Mouse (Mus musculus): ENCODE results near the gene Taf1b. TPM values are rescaled to one million over a fixed set of nuclear protein-coding genes. Genes with fewer than 3 reads are reported as not detected.
"Not testable (repeated sequence)": the region's sequence is repeated elsewhere in the genome, so short reads cannot be mapped to it uniquely, and the experiment has no call there.

Gene Taf1b
- polyA plus RNA-seq (2015; fragmentation: Nextera tagmentation; extraction: Ambion mirVana): 33.8 and 37.9 TPM in 2 replicates

DNA sequence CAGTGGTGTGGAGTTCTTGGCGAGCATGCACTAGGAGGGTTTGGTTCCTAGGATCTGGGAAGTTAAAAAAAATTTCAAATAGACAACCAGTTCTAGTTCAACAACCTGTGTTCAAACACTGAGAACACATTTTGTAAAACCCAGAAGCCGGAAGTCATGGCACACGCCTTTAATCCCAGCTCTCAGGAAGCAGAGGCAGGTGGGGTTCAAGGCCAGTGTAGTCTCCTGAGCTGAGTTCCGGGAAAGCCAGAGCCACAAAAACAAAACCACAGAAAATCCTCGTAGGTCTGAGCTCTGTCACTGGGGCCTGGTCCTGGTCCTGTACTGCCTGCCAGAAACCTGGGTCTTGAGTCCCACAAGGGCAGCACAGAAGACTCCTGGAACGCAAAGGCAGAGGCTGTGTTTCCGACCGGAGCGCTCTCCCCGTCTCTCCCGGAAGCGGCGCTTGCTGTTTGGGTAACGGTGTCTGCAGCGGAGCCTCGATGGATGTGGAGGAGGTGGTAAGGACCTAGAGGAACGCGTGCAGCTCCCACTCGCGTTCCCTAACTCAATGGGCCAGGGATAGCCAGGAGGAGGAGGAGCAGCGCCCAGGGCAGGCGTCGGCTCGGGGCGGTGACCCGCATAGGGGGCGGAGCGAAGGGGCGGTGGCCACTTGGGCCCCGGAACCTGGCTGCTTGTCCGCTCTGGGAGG is at the start of gene Taf1b:
Gene Taf1b (plus strand): TSS at position 210 of the 691 bp plus-strand sequence.
- no peaks in the 10 kb centered on the region for H3K27me3 ChIP-seq
- no peaks in the 10 kb centered on the region for H3K9me3 ChIP-seq
- WGBS: 10% methylated on average over 31 of the region's 31 CpGs
- H3K27ac ChIP-seq: peak within 1 kb of the TSS; percentile 84
- no peaks in the 10 kb centered on the region for H3K4me1 ChIP-seq (replicated peaks)
- ATAC-seq (ENCODE audit: low FRiP score): peak; percentile 90
- H3K36me3 ChIP-seq: no peaks in the 10 kb centered on the region; the same call in 1 of the 2 replicates
- H3K9ac ChIP-seq: peak within 1 kb of the TSS; percentile 85
- H3K4me2 ChIP-seq: peak within 1 kb of the TSS; percentile 58
- peak within 1 kb of the TSS; percentile 78 for H3K4me3 ChIP-seq

DNA sequence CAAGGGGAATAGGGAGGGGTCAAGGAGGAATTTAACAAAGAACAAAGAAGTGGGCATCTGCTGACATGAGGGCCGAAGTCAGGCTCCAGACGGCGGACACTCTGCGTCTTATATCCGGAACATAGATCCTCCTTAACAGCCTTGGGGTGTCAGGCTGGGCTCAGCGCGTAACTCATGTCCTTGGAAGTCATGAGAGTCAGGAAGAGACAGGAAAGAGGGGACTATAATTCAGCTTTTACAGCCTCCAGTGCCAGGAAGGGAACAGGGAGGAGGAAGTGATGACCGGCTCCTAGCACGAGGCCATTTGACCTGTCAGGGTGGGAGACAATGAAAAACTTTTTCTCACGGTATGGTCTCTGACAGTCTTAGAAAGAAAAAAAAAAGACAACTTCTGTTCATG is 37.8 kb upstream of the Taf1b start:
- no peak for ATAC-seq (ENCODE audit: low FRiP score)
- no peak overlapping the region for H3K9ac ChIP-seq
- no peaks in the 10 kb centered on the region for H3K9me3 ChIP-seq
- 94% methylated on average over 10 of the region's 10 CpGs for WGBS
- H3K4me3 ChIP-seq: no peak overlapping the region
- no peaks in the 10 kb centered on the region for H3K4me1 ChIP-seq (replicated peaks)
- H3K36me3 ChIP-seq: no peaks in the 10 kb centered on the region
- no peak overlapping the region for H3K27ac ChIP-seq
- H3K27me3 ChIP-seq: no peaks in the 10 kb centered on the region
- no peak overlapping the region for H3K4me2 ChIP-seq

GRCm38 (mm10) chr12:24462121-24462520 is 36.0 kb upstream of the Taf1b start:
- H3K9me3 ChIP-seq; H3K4me2 ChIP-seq; H3K9ac ChIP-seq; ATAC-seq (ENCODE audit: low FRiP score); H3K36me3 ChIP-seq; H3K4me1 ChIP-seq (replicated peaks); H3K4me3 ChIP-seq; H3K27me3 ChIP-seq; H3K27ac ChIP-seq: not testable (repeated sequence)
- 39% methylated on average over 4 of the region's 4 CpGs for WGBS

GRCm38 (mm10) chr12:24463490-24463889 is 34.7 kb upstream of the Taf1b start:
- not testable (repeated sequence) for H3K4me1 ChIP-seq (replicated peaks); H3K4me2 ChIP-seq; H3K36me3 ChIP-seq; H3K9me3 ChIP-seq; H3K27ac ChIP-seq; H3K27me3 ChIP-seq; H3K9ac ChIP-seq; ATAC-seq (ENCODE audit: low FRiP score); H3K4me3 ChIP-seq
- 89% methylated on average over 6 of the region's 6 CpGs for WGBS

DNA sequence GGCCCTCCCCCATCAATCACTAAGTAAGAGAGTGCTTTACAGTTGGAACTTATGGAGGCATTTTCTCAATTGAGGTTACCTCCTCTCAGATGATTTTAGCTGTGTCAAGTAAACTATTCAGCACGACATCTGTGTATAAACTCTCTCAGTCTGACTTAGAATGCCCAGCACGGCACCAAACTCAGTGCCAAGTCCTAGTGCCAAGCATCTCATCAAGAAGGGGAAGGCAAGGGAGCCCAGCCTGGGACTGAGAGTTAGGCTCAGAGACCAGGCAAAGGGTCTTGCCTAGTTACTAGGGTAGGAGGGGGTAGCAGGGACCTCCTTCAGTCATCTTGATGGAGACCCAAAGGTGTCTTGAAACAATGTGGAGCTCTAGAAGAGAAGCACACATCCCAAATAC is 29.2 kb upstream of the Taf1b start:
- Histone ChIP-seq H3K4me1 (replicated peaks) (no peaks in the 10 kb centered on the region), H3K4me2 (no peak overlapping the region), H3K9ac (no peak overlapping the region), H3K27ac (no peak overlapping the region), H3K9me3 (no peaks in the 10 kb centered on the region), H3K4me3 (no peak overlapping the region), H3K36me3 (no peaks in the 10 kb centered on the region), H3K27me3 (no peaks in the 10 kb centered on the region)
- no peak for ATAC-seq (ENCODE audit: low FRiP score)
- WGBS: 86% methylated on average over 2 of the region's 2 CpGs

DNA sequence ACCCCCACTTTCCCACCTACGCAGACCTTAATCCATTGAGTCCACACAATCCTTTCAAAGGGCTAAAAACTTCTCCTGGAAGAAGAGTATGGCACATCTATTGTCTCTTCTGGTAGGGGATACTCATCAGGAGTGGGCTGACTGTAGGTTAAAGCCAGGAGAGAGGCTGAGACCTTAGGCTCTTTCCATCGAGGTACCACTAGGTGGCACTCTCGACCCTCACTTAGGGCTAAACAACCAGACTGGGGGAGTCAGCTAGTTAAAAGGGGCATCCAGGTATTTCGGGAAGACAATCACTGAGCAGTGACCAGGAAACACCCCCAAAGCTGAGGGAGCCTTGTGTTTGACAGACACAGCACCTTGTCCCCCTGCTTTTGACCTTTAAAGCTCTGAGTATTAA is 27.2 kb upstream of the Taf1b start:
- no peaks in the 10 kb centered on the region for H3K9me3 ChIP-seq
- H3K4me1 ChIP-seq (replicated peaks): no peaks in the 10 kb centered on the region
- peak; percentile 54; the same call in 1 of the 2 replicates for ATAC-seq (ENCODE audit: low FRiP score)
- no peaks in the 10 kb centered on the region for H3K36me3 ChIP-seq
- no peak overlapping the region for H3K27ac ChIP-seq
- H3K9ac ChIP-seq: no peak overlapping the region
- WGBS: 17% methylated on average over 4 of the region's 4 CpGs
- no peaks in the 10 kb centered on the region for H3K27me3 ChIP-seq
- H3K4me3 ChIP-seq: no peak overlapping the region
- no peak overlapping the region for H3K4me2 ChIP-seq

GRCm38 (mm10) chr12:24473221-24473620 is 24.9 kb upstream of the Taf1b start:
- H3K4me1 ChIP-seq (replicated peaks): no peaks in the 10 kb centered on the region
- no peak overlapping the region for H3K4me2 ChIP-seq
- ATAC-seq (ENCODE audit: low FRiP score): no peak
- H3K9me3 ChIP-seq: no peaks in the 10 kb centered on the region
- WGBS: 78% methylated on average over 3 of the region's 3 CpGs
- no peak overlapping the region for H3K4me3 ChIP-seq
- no peak overlapping the region for H3K9ac ChIP-seq
- no peaks in the 10 kb centered on the region for H3K36me3 ChIP-seq
- no peak overlapping the region for H3K27ac ChIP-seq
- H3K27me3 ChIP-seq: no peaks in the 10 kb centered on the region

- H3K27ac ChIP-seq: no peak overlapping the region
- no peaks in the 10 kb centered on the region for H3K36me3 ChIP-seq
- H3K4me3 ChIP-seq: no peak overlapping the region
- 94% methylated on average over 4 of the region's 4 CpGs for WGBS
- peaks cover 5% of the 10 kb centered on the region for H3K9me3 ChIP-seq
- H3K9ac ChIP-seq: no peak overlapping the region
- H3K4me2 ChIP-seq: no peak overlapping the region
- H3K4me1 ChIP-seq (replicated peaks): no peaks in the 10 kb centered on the region
- H3K27me3 ChIP-seq: no peaks in the 10 kb centered on the region
- no peak for ATAC-seq (ENCODE audit: low FRiP score)
These were observed 13.2 kb upstream of the Taf1b start for GRCm38 (mm10) chr12:24484930-24485329.

GRCm38 (mm10) chr12:24486882-24487281 is 11.3 kb upstream of the Taf1b start:
- 90% methylated on average over 1 of the region's 1 CpGs for WGBS
- H3K36me3 ChIP-seq: no peaks in the 10 kb centered on the region
- H3K4me1 ChIP-seq (replicated peaks): no peaks in the 10 kb centered on the region
- H3K27ac ChIP-seq: no peak overlapping the region
- H3K27me3 ChIP-seq: no peaks in the 10 kb centered on the region
- H3K9ac ChIP-seq: no peak overlapping the region
- H3K4me3 ChIP-seq: no peak overlapping the region
- no peak for ATAC-seq (ENCODE audit: low FRiP score)
- H3K4me2 ChIP-seq: no peak overlapping the region
- H3K9me3 ChIP-seq: peaks cover 5% of the 10 kb centered on the region

GRCm38 (mm10) chr12:24492507-24492906 is 5.7 kb upstream of the Taf1b start:
- WGBS: 96% methylated on average over 3 of the region's 3 CpGs
- H3K9ac ChIP-seq; H3K4me1 ChIP-seq (replicated peaks); H3K9me3 ChIP-seq; H3K4me3 ChIP-seq; H3K27ac ChIP-seq; H3K36me3 ChIP-seq; H3K27me3 ChIP-seq; ATAC-seq (ENCODE audit: low FRiP score); H3K4me2 ChIP-seq: not testable (repeated sequence)

DNA sequence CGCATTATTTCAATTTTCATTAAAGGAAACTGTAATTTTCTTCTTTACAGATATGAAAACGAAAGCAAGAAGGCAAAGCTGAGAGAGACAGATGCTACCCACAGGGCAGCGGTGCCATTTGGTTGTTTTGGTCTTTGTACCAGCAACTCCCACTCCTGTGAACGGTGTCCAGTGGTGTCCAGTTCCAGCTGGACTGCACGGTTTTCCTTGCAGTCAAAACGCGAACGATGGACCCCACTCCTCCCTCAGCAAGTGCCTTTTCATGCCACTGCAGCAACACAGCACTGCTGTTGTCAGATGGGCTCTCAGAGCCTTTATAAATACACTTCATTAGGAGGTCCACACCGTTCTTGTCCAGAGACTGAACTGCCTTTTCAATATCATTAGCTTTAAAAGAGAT is 5.1 kb upstream of the Taf1b start:
- H3K4me1 ChIP-seq (replicated peaks): no peaks in the 10 kb centered on the region
- peak overlapping the region; percentile 32; the same call in 1 of the 2 replicates for H3K4me2 ChIP-seq
- H3K27ac ChIP-seq: no peak overlapping the region
- 72% methylated on average over 9 of the region's 9 CpGs for WGBS
- H3K9ac ChIP-seq: no peak overlapping the region
- no peaks in the 10 kb centered on the region for H3K9me3 ChIP-seq
- no peak overlapping the region for H3K4me3 ChIP-seq
- ATAC-seq (ENCODE audit: low FRiP score): no peak
- no peaks in the 10 kb centered on the region for H3K27me3 ChIP-seq
- H3K36me3 ChIP-seq: no peaks in the 10 kb centered on the region

DNA sequence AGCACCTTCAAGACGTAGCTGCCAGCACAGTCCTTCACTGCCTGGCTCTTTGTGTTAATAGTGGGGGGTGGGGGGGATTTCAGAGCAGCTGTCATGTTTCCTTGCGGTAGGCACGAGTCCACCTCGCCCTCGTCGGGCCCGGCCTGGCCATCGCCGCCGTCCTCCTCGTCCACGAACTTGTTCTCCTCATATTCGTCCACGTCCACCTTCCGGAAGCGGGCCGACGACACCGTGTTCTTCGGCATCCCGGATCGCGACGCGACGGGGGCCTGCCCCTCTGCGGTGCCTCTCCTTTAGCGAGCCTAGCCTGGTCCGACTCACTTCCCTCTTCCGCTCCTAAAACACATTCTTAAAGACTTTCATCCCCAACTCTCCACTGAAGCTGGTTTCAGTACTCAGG is 4.7 kb upstream of the Taf1b start:
- WGBS: 66% methylated on average over 30 of the region's 30 CpGs

DNA sequence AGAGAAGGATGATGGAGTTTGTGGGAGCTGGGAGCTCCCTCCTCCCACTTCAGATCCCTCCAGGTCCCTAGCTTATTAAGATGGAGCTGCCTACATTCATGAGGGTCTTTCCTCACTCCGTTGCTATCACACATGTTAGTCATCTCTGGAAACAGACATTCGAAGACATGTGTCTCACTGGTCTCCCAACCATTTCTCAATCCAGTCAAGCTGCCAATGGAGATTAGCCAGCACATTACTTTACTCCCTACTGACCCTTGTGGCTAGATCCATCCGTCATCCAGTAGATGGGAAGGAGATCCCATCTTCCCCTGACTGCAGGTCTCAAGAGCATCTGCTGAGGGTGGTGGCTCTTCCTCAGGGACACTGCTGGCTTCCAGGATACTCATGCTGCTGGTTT is 3.4 kb upstream of the Taf1b start:
- not testable (repeated sequence) for H3K4me3 ChIP-seq; H3K9ac ChIP-seq; H3K27ac ChIP-seq; H3K9me3 ChIP-seq; H3K36me3 ChIP-seq; H3K27me3 ChIP-seq; H3K4me2 ChIP-seq; ATAC-seq (ENCODE audit: low FRiP score); H3K4me1 ChIP-seq (replicated peaks)
- WGBS: 83% methylated on average over 3 of the region's 3 CpGs

More for the DNA sequence above, 4.7 kb upstream of the Taf1b start:
- H3K9ac ChIP-seq: no peak overlapping the region
- H3K27me3 ChIP-seq: no peaks in the 10 kb centered on the region
- no peak for ATAC-seq (ENCODE audit: low FRiP score)
- no peak overlapping the region for H3K27ac ChIP-seq
- H3K36me3 ChIP-seq: no peaks in the 10 kb centered on the region
- peak overlapping the region; percentile 32; the same call in 1 of the 2 replicates for H3K4me2 ChIP-seq
- H3K9me3 ChIP-seq: no peaks in the 10 kb centered on the region
- H3K4me3 ChIP-seq: peak overlapping the region; percentile 17; the same call in 1 of the 2 replicates
- no peaks in the 10 kb centered on the region for H3K4me1 ChIP-seq (replicated peaks)

All from hindbrain, embryonic 13.5 days (tissue).